Mouse (Mus musculus) ES-E14 (cell line): ENCODE measurements around the gene Atxn1. TPM values are rescaled to one million over a fixed set of nuclear protein-coding genes. Genes with fewer than 3 reads are reported as not detected.

Experiments used
- DNase-seq: peaks from one replicate; pipeline ENCODE4 v3.0.0-alpha.2; 2013; ENCODE audit warnings: low read depth, low spot score
- H3K27ac ChIP-seq: 2 replicates; pipeline ENCODE4 v1.5.1; 2012; ENCODE audit warnings: low read depth, mild to moderate bottlenecking, low read length, moderate library complexity, mixed read lengths; ENCODE audit not compliant: poor library complexity, insufficient read depth, severe bottlenecking
- H3K36me3 ChIP-seq: 2 replicates; pipeline ENCODE4 v1.6.1; 2012; ENCODE audit warnings: mild to moderate bottlenecking, low read length, moderate library complexity, mixed read lengths; ENCODE audit not compliant: control insufficient read depth, poor library complexity, insufficient read depth, severe bottlenecking
- H3K4me1 ChIP-seq, 2 experiments: fragments of 150-350 bp in 1 of 2; sonication (generic) in 1 of 2; 2 replicates each; pipeline ENCODE4 v1.6.1; 2012; ENCODE audit warnings: low read length in 2 of 2, mild to moderate bottlenecking in 1 of 2, mixed read lengths in 1 of 2; ENCODE audit not compliant: control insufficient read depth in 2 of 2, insufficient read depth in 2 of 2, poor library complexity in 1 of 2
- H3K4me3 ChIP-seq, 2 experiments: fragments of 150-350 bp in 1 of 2; sonication (generic) in 1 of 2; 2 replicates each; pipeline ENCODE4 v1.5.1; 2012; ENCODE audit warnings: low read length in 2 of 2, low read depth in 1 of 2, mild to moderate bottlenecking in 1 of 2, mixed read lengths in 1 of 2; ENCODE audit not compliant: insufficient read depth in 1 of 2, poor library complexity in 1 of 2, severe bottlenecking in 1 of 2
- H3K9ac ChIP-seq: 2 replicates; pipeline ENCODE4 v1.6.1; 2012; ENCODE audit warnings: low read depth, mild to moderate bottlenecking, low read length, mixed read lengths; ENCODE audit not compliant: poor library complexity, insufficient read depth, severe bottlenecking
- H3K9me3 ChIP-seq: fragments of 150-350 bp; sonication (generic); 2 replicates; pipeline ENCODE4 v1.6.1; 2012; ENCODE audit warnings: low read depth, mild to moderate bottlenecking, low read length; ENCODE audit not compliant: control insufficient read depth, insufficient read depth
- CHD2 ChIP-seq: IDR thresholded peaks from 2 replicates; pipeline ENCODE4 v1.6.1; 2014; ENCODE audit warnings: mild to moderate bottlenecking, low read depth, low read length, inconsistent platforms
- HCFC1 ChIP-seq: IDR thresholded peaks from 2 replicates; pipeline ENCODE4 v1.6.1; 2012; ENCODE audit warnings: low read length, inconsistent platforms, borderline replicate concordance; ENCODE audit not compliant: insufficient read depth
- MAFK ChIP-seq: IDR thresholded peaks from 2 replicates; pipeline ENCODE4 v1.6.1; 2014; ENCODE audit warnings: mild to moderate bottlenecking, low read depth, low read length, inconsistent platforms; ENCODE audit not compliant: insufficient read depth
- ZC3H11A ChIP-seq: IDR thresholded peaks from 2 replicates; pipeline ENCODE4 v1.6.1; 2012; ENCODE audit warnings: low read depth, mild to moderate bottlenecking, inconsistent platforms, low read length, borderline replicate concordance
- ZNF384 ChIP-seq: IDR thresholded peaks from 2 replicates; pipeline ENCODE4 v1.6.1; 2012; ENCODE audit warnings: low read depth, low read length, inconsistent platforms
- in situ Hi-C, 2 experiments: fragments of 600-800 bp; cut with MboI; formaldehyde crosslinking; loops; one replicate each; pipeline ENCODE4 v1.15.1; 2025; ENCODE audit warnings: low sequenced_read_pairs in 2 of 2, inconsistent platforms in 1 of 2; ENCODE audit not compliant: unreplicated experiment in 2 of 2
- total RNA-seq: library from RNA; depleted of rRNA; stranded (reverse); fragments of 300-350 nt; gene quantifications from 2 replicates; pipeline ENCODE4 v1.2.3, GENCODE M21; 2012

The Atxn1 gene
- total RNA-seq, 1 experiment: 7.8 TPM

DNA sequence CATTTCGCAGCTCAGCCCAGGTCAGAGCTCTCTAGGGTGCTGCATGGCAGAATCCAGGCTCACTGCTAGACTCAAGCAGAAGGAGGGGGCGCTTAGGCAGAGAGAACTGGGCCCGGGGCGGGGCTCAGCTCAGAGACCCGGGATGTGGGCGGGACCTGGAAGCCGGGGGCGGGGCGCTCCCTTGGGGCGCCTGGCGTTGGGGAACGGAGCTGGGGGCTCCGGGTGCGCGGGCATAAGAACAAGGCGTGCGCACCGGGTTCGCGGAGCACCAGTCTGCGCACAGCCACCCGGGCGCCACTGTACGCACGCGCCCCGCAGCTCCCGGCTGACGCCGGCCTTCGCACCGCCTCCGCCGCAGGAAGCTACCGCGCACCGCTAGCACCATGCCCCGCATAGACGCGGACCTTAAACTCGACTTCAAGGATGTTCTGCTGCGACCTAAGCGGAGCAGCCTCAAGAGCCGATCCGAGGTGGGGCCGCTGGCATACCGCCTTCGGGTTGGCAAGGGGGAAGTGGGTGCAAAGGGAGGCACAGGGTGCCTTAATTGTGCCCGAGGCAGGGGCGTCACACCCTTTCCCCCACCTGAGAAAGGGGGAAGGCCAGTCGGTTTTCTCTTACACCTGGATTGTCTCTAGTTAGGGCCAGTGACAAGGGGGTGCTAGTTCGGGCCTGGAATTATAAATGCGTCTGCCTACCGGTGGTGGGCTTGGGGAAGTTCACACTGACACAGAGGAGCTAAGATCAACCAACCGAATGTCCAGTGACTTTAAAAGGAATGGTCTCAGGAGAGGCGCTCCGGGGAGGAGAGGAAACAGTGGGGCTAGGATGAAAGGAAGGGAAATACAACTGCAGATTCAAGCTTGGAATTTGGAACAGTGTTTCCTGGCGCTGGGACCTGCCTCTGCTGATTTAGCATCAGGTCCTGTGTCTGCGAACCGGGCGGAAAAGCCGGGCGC lies 457.3 kb downstream of the Atxn1 start, which contains the start of gene Gmpr:
TSS of gene Gmpr (plus strand) at position 171 of the 956 bp plus-strand sequence.
- in situ Hi-C loops: no loop called here
- H3K4me3 ChIP-seq: peak within 1 kb of the TSS; percentile 60 to 77
- peak within 1 kb of the TSS; percentile 73 for H3K9ac ChIP-seq
- H3K27ac ChIP-seq: no peak within 1 kb of the TSS
- peak; percentile 65 for DNase-seq
- H3K4me1 ChIP-seq: peaks cover 0 to 7% of the 10 kb centered on the region in 2 experiments; a peak in 2 of 4 replicates
- no peak for TF ChIP-seq MAFK
- TF ChIP-seq ZC3H11A: no peak
- TF ChIP-seq ZNF384: 0 out of 2 replicates have a peak, but pooled peaks have one; percentile 35
- no peak for TF ChIP-seq CHD2
- TF ChIP-seq HCFC1: peak; percentile 24; the same call in 1 of the 2 replicates
- no peaks in the 10 kb centered on the region for H3K36me3 ChIP-seq
- no peaks in the 10 kb centered on the region for H3K9me3 ChIP-seq

DNA sequence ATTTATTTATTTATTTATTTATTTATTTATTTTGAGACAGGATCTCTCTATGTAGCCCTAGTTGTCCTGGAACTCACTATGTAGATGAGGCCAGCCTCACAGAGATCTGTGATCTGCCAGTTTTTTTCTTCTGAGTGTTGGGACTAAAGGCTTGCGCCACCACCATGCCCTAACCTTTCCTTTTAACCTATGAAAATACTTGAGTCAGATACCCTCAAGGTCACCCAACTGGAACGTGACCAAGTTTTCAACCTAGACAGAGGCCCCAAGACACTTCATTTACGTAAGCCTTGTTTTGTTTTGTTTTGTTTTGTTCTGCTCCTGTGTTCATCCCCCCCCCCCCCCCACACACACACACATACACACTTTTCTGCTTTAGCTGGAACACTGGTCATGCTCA lies 459.3 kb downstream of the Atxn1 start:
- DNase-seq: no peak
- no peaks in the 10 kb centered on the region for H3K36me3 ChIP-seq
- no peak overlapping the region for H3K27ac ChIP-seq
- H3K9me3 ChIP-seq: no peaks in the 10 kb centered on the region
- H3K9ac ChIP-seq: no peak overlapping the region
- H3K4me1 ChIP-seq: peaks cover 0 to 5% of the 10 kb centered on the region in 2 experiments; a peak in 2 of 4 replicates
- in situ Hi-C loops: no loop called here
- no peak overlapping the region for H3K4me3 ChIP-seq
- TF ChIP-seq ZC3H11A (no peak), HCFC1 (no peak), ZNF384 (no peak), MAFK (no peak), CHD2 (no peak)

DNA sequence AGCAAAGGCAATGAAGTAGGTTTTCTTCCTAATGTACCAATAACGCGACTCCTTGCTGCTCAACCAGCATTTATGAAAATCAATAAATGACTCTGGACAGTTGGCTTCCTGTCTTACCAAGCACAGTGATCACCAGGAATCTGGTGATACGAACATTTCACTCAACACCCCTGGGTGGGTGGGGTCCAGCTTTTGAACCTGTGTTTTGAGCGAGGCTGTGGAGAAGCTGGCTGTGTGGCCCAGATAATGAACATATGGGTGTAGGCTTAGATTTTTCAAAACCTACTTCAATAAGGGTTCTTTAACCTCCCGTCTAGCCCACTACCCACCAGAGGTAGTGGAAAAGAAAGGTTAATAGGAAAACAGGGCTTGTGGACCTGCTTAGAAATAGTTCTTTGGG lies 462.0 kb downstream of the Atxn1 start:
- H3K27ac ChIP-seq: no peak overlapping the region
- DNase-seq: no peak
- TF ChIP-seq HCFC1 (no peak), ZNF384 (no peak), ZC3H11A (no peak), CHD2 (no peak), MAFK (no peak)
- peaks cover 0 to 1% of the 10 kb centered on the region in 2 experiments; a peak in 1 of 4 replicates for H3K4me1 ChIP-seq
- H3K4me3 ChIP-seq: no peak overlapping the region
- in situ Hi-C loops: no loop called here
- H3K9ac ChIP-seq: no peak overlapping the region
- H3K36me3 ChIP-seq: no peaks in the 10 kb centered on the region
- H3K9me3 ChIP-seq: no peaks in the 10 kb centered on the region

DNA sequence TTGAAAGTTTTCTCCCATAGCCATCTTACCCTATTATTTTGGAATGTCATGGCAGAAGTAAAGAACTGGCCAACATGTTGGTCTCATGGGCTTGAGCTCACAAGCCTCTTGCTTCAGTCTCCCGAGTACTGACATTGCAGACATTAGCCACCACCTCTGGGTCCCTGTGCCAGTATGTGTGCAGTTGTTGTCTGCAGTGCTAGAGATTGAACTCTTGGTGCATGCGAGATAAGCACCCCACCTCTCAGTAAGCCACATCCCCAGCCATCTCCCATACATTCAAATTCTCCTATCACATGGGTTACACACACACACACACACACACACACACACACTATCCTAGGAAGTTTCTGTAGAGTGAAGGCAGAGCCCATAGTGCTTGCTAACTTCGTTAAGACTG lies 464.9 kb downstream of the Atxn1 start:
- H3K36me3 ChIP-seq: no peaks in the 10 kb centered on the region
- DNase-seq: no peak
- no peak overlapping the region for H3K27ac ChIP-seq
- H3K9me3 ChIP-seq: no peaks in the 10 kb centered on the region
- peaks cover 0 to 1% of the 10 kb centered on the region in 2 experiments; a peak in 1 of 4 replicates for H3K4me1 ChIP-seq
- H3K4me3 ChIP-seq: no peak overlapping the region
- no peak overlapping the region for H3K9ac ChIP-seq
- in situ Hi-C loops: no loop called here
- TF ChIP-seq ZNF384 (no peak), ZC3H11A (no peak), MAFK (no peak), CHD2 (no peak), HCFC1 (no peak)
